Mouse (Mus musculus): ENCODE measurements at regions not wholly inside any gene's neighbourhood (a gene's known extent, or its start where the extent isn't known, plus 50 kb on each side); places are given as distances from the start of the nearest gene placed in this dataset.

- no peak for TF ChIP-seq CEBPB (IDR thresholded peaks at IDR 0.05; ENCODE audit: insufficient read depth, poor library complexity, severe bottlenecking)
- TF ChIP-seq POLR2A (IDR thresholded peaks at IDR 0.05; ENCODE audit: insufficient read length, low read depth), result no peak
- TF ChIP-seq USF1 (IDR thresholded peaks at IDR 0.05; ENCODE audit: low read depth), result no peak
- TF ChIP-seq POLR2AphosphoS2 (IDR thresholded peaks at IDR 0.05; ENCODE audit: insufficient read length, low read depth), result no peak
- no peak for TF ChIP-seq MAX (IDR thresholded peaks at IDR 0.05; ENCODE audit: low read depth)
- no peak for TF ChIP-seq E2F4 (IDR thresholded peaks at IDR 0.05; ENCODE audit: insufficient read depth)
Observed at GRCm38 (mm10) chr9:52273994-52274393, 105.6 kb upstream of the Zc3h12c start.
